Mouse (Mus musculus) heart, adult 2 months (tissue): ENCODE data around the gene Stard3nl.

ENCODE experiments used
- CTCF ChIP-seq: fragments of 200-600 bp; IDR thresholded peaks from 2 replicates; pipeline ENCODE4 v1.8.1; 2022; ENCODE audit warnings: antibody characterized with exemption, mild to moderate bottlenecking, moderate library complexity
- EP300 ChIP-seq: fragments of 200-500 bp; IDR thresholded peaks from 2 replicates; pipeline ENCODE4 v1.6.1; 2011; ENCODE audit warnings: low read depth, low read length, control low read depth; ENCODE audit not compliant: insufficient read depth
- POLR2A ChIP-seq: fragments of 200-500 bp; IDR thresholded peaks from 2 replicates; pipeline ENCODE4 v1.6.1; 2011; ENCODE audit warnings: mild to moderate bottlenecking, low read depth, low read length, control low read depth; ENCODE audit not compliant: insufficient read depth

DNA sequence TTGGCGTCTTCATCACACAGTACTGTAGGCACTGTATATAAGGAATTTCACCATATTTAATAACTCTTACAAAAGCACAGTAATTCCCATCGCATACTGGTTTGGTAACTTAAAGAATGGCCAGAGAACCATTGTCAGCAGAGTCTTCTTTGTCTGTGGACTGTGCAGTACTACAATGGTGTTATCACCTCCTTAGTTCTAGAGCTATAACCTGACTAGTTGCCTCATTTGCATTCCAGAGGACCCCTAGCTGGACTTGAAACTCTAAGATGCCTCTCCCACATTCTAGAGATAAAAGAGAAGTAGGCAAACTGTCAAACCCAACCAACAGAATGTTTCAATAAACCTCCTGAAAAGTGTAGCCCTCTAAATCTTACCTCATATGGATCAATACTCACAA is 12.4 kb upstream of the Stard3nl start:
- TF ChIP-seq CTCF (no peak), EP300 (no peak), POLR2A (no peak)
